Mouse (Mus musculus) kidney, embryonic 14.5 days (tissue): Measurements from ENCODE around the gene Rab4a. TPM values are rescaled to one million over a fixed set of nuclear protein-coding genes. Genes with fewer than 3 reads are reported as not detected.

Experiments
- ATAC-seq: fragments of 200-750 bp; cut with Nextera tagmentation; 2 replicates; pipeline ENCODE4 v1.8.0; 2017; ENCODE audit warnings: moderate number of reproducible peaks, mild to moderate bottlenecking, moderate TSS enrichment, moderate library complexity; ENCODE audit not compliant: low FRiP score, low TSS enrichment
- H3K27ac ChIP-seq: fragments of 300-500 bp; sonication (generic); 2 replicates; pipeline ENCODE4 v1.5.1; 2014; ENCODE audit warnings: low read depth, mild to moderate bottlenecking, low read length, moderate library complexity, mixed read lengths
- H3K27me3 ChIP-seq: fragments of 300-500 bp; sonication (generic); 2 replicates; pipeline ENCODE4 v1.6.1; 2014; ENCODE audit warnings: mild to moderate bottlenecking, low read length; ENCODE audit not compliant: control insufficient read depth, insufficient read depth
- H3K36me3 ChIP-seq: fragments of 300-500 bp; sonication (generic); 2 replicates; pipeline ENCODE4 v1.6.1; 2014; ENCODE audit warnings: low read length, mixed read lengths; ENCODE audit not compliant: control insufficient read depth, insufficient read depth
- H3K4me1 ChIP-seq: fragments of 300-500 bp; sonication (generic); 2 replicates; pipeline ENCODE4 v1.6.1; 2014; ENCODE audit warnings: low read length, mixed read lengths; ENCODE audit not compliant: control insufficient read depth, insufficient read depth
- H3K4me2 ChIP-seq: fragments of 300-500 bp; sonication (generic); replicated peaks from 2 replicates; pipeline ENCODE4 v1.6.1; 2014; ENCODE audit warnings: low read depth, mild to moderate bottlenecking, low read length
- H3K4me3 ChIP-seq: fragments of 300-500 bp; sonication (generic); 2 replicates; pipeline ENCODE4 v1.5.1; 2014; ENCODE audit warnings: mild to moderate bottlenecking, low read length
- H3K9ac ChIP-seq: fragments of 300-500 bp; sonication (generic); 2 replicates; pipeline ENCODE4 v1.6.1; 2014; ENCODE audit warnings: low read depth, mild to moderate bottlenecking, low read length, moderate library complexity
- H3K9me3 ChIP-seq: fragments of 300-500 bp; sonication (generic); 2 replicates; pipeline ENCODE4 v1.6.1; 2016; ENCODE audit warnings: low read length; ENCODE audit not compliant: control insufficient read depth
- WGBS: fragments of 180-500 bp; shearing (Covaris S2); extraction: QIAGEN DNeasy Blood & Tissue Kit; methylation state at CpG from one replicate; pipeline ENCODE4 v1.1.7; 2014; 5-methylcytosine and 5-hydroxymethylcytosine counted together
- polyA plus RNA-seq: library from polyadenylated mRNA; unstranded; fragments of >200 nt; fragmentation: Nextera tagmentation; extraction: Ambion mirVana; gene quantifications from 2 replicates; pipeline ENCODE4 v1.2.1, GENCODE M21; 2014

Rab4a gene
- polyA plus RNA-seq, 1 experiment from 2014 or later = 45.3 TPM

DNA sequence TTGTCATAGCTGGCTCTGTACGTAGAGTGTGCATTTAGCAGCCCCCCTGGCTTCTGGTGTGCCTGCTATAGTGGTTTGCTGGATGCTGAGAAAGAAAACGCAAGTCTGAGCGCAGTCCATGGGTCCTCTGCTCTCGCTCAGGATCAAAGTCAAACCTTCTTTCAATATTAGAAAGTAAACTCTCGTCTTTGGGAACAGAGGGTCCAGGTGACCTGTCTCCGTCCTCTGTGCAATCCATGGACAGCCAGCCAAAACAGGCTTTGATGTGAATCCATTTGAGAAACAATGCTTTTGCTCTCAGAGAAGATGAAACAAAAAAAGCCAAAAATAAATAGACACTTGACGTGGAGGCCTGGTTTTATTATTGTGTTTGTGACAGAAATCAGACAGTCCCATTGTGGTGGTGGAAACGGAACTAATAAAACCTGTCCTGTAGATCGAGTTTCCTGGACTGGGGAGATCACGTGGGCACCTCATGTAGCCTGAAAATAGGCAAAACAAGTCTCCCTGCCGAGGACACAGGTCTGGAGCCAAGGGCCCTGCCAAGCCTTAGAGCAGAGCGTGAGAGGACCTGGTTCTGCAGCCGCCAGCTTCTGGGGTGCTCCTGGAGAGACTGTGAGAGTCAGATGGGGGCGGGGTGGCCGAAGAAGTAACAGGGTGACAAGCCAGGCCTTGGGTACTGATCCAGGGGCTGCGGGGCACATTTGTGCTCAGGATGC is 7.5 kb downstream of the Rab4a start:
- 70% methylated on average over 16 of the region's 16 CpGs for WGBS
- H3K9ac ChIP-seq = no peak overlapping the region
- H3K36me3 ChIP-seq = no peaks in the 10 kb centered on the region
- ATAC-seq = peak; percentile 35; the same call in 1 of the 2 replicates
- H3K4me2 ChIP-seq = no peak overlapping the region
- no peaks in the 10 kb centered on the region for H3K9me3 ChIP-seq
- no peak overlapping the region for H3K4me3 ChIP-seq
- H3K27me3 ChIP-seq = no peaks in the 10 kb centered on the region
- H3K27ac ChIP-seq = no peak overlapping the region
- peaks cover 4% of the 10 kb centered on the region; the same call in 1 of the 2 replicates for H3K4me1 ChIP-seq

GRCm38 (mm10) chr8:123813892-123814266 is 8.1 kb downstream of the Rab4a start:
- ATAC-seq = no peak
- Histone ChIP-seq H3K36me3 (no peaks in the 10 kb centered on the region), H3K4me3 (no peak overlapping the region), H3K4me1 (peaks cover 4% of the 10 kb centered on the region; the same call in 1 of the 2 replicates), H3K4me2 (no peak overlapping the region), H3K27me3 (no peaks in the 10 kb centered on the region), H3K9ac (no peak overlapping the region), H3K9me3 (no peaks in the 10 kb centered on the region), H3K27ac (no peak overlapping the region)
- 83% methylated on average over 4 of the region's 4 CpGs for WGBS

GRCm38 (mm10) chr8:123815325-123815724 is 9.5 kb downstream of the Rab4a start:
- Histone ChIP-seq H3K4me3 (no peak overlapping the region), H3K9ac (no peak overlapping the region), H3K9me3 (no peaks in the 10 kb centered on the region), H3K4me1 (peaks cover 4% of the 10 kb centered on the region; the same call in 1 of the 2 replicates), H3K36me3 (no peaks in the 10 kb centered on the region), H3K4me2 (no peak overlapping the region), H3K27ac (no peak overlapping the region), H3K27me3 (no peaks in the 10 kb centered on the region)
- no peak for ATAC-seq
- WGBS = 86% methylated on average over 11 of the region's 11 CpGs

DNA sequence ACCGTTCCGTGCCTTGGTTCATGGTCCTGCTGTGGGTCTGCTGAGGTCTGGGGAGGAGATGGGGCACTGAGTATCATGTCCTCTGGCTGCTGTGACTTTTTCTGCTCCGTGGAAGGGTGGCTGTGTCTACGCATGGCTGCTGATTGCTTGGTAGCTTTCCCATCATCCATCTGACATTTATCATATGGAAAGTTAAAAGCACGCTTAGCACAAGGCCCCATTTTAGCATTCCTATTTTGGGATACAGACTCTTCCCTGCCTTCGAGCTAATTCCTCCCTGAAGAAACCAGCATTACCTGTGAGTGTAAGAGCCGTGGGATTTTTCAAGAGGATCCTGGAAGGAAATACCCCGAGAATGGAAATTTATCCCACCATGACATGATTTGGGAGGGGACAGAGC is 11.2 kb downstream of the Rab4a start:
- no peak for ATAC-seq
- H3K4me3 ChIP-seq = no peak overlapping the region
- H3K27me3 ChIP-seq = no peaks in the 10 kb centered on the region
- H3K36me3 ChIP-seq = no peaks in the 10 kb centered on the region
- peaks cover 4% of the 10 kb centered on the region; the same call in 1 of the 2 replicates for H3K4me1 ChIP-seq
- H3K9me3 ChIP-seq = no peaks in the 10 kb centered on the region
- no peak overlapping the region for H3K9ac ChIP-seq
- no peak overlapping the region for H3K27ac ChIP-seq
- H3K4me2 ChIP-seq = no peak overlapping the region
- 86% methylated on average over 8 of the region's 8 CpGs for WGBS

GRCm38 (mm10) chr8:123817747-123818146 is 12.0 kb downstream of the Rab4a start:
- no peaks in the 10 kb centered on the region for H3K27me3 ChIP-seq
- no peaks in the 10 kb centered on the region for H3K36me3 ChIP-seq
- 90% methylated on average over 11 of the region's 11 CpGs for WGBS
- H3K27ac ChIP-seq = no peak overlapping the region
- H3K4me1 ChIP-seq = peaks cover 4% of the 10 kb centered on the region; the same call in 1 of the 2 replicates
- no peak overlapping the region for H3K4me2 ChIP-seq
- H3K9ac ChIP-seq = no peak overlapping the region
- H3K4me3 ChIP-seq = no peak overlapping the region
- no peaks in the 10 kb centered on the region for H3K9me3 ChIP-seq
- no peak for ATAC-seq

GRCm38 (mm10) chr8:123819683-123820610 is 14.2 kb downstream of the Rab4a start:
- 91% methylated on average over 19 of the region's 19 CpGs for whole genome bisulfite sequencing
- Histone ChIP-seq H3K4me3 (no peak overlapping the region), H3K4me2 (no peak overlapping the region), H3K4me1 (no peaks in the 10 kb centered on the region), H3K27me3 (no peaks in the 10 kb centered on the region), H3K36me3 (no peaks in the 10 kb centered on the region; the same call in 1 of the 2 replicates), H3K9ac (no peak overlapping the region), H3K9me3 (no peaks in the 10 kb centered on the region), H3K27ac (no peak overlapping the region)
- ATAC-seq = no peak

- Histone ChIP-seq H3K4me2 (no peak overlapping the region), H3K4me1 (no peaks in the 10 kb centered on the region), H3K9ac (no peak overlapping the region), H3K36me3 (no peaks in the 10 kb centered on the region; the same call in 1 of the 2 replicates), H3K9me3 (no peaks in the 10 kb centered on the region), H3K27ac (no peak overlapping the region), H3K4me3 (no peak overlapping the region), H3K27me3 (no peaks in the 10 kb centered on the region)
- WGBS = 95% methylated on average over 6 of the region's 6 CpGs
- no peak for ATAC-seq
Measured at GRCm38 (mm10) chr8:123820780-123821179, 15.0 kb downstream of the Rab4a start.

DNA sequence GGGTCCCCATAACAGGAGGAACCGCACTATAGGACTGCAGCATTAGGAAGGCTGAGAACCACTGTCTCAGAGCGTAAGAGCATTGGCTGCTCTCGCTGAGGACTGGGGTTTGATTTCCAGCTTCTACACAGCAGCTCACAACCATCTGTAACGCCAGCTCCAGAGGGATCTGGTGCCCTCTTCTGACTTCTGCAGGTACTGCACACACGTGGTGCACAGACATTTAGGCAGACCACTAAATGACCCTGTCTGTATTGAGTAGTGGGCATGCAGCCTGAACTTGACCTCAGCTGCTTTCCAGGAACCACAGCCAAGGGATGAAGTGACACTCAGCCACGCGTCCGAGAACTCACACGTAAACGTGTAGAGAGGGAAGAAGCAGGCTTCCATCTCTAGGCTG is 17.3 kb downstream of the Rab4a start:
- Histone ChIP-seq H3K4me1 (no peaks in the 10 kb centered on the region), H3K27me3 (no peaks in the 10 kb centered on the region), H3K9me3 (no peaks in the 10 kb centered on the region), H3K27ac (no peak overlapping the region), H3K4me3 (no peak overlapping the region), H3K36me3 (peaks cover 18% of the 10 kb centered on the region; the same call in 1 of the 2 replicates), H3K4me2 (no peak overlapping the region), H3K9ac (no peak overlapping the region)
- WGBS = 95% methylated on average over 10 of the region's 10 CpGs
- ATAC-seq = no peak
